Comparison of ENCODE assay signal across 13 mouse cellular contexts in the genomic region with DNA sequence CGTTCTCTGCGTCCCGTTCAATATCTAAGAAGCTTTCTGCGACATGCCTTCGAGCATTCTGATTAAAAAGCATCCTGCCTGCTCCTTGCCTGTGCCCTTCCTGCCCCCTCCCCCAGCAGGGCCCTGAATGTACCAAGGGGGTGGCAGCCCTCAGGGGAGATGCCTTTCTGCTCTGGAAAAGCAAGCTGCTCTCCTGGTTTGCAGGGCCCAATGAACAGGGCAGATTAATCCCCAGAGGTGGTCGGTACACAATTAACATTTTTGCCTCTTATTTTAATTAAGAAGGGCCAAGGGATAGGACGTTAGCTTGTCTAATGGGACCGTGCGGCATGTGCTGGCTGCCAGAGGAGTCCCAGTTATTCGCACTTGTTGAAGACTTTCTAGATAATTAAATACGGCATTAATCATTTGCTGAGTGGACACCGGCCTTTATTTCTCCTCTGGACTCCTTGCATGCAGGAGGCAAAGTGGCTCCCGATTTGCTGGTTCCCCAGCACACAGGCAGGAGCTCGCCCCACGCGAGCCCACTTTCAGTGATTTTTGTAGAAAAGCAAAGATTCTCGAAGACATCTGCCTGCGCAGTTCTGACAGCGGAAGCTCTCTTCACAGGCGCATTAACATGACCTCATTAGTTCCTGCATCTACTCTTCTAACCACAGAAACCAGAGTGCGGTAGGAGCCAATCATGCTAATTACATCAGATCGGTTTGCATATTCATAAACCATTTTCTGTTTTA.
DNase-seq lines count a peak whose midpoint lies in the region; ATAC-seq and TF ChIP-seq lines count a peak whose summit lies in the region.
"Had no signal": no experiment of that assay in that cellular context is flagged by ENCODE, and none has a peak within 500 bp of the region (broad histone marks: within the 10 kb centered on the region; RNA-seq: fewer than 3 reads in every experiment).

No protein-coding gene starts in this region.

- DNase-seq in layer of hippocampus, adult 2 months (ENCODE audit: low spot score in 2 of 2): no peak
- DNase-seq in layer of hippocampus, postnatal 25 days (ENCODE audit: extremely low spot score in 1 of 2, low spot score in 1 of 2): no peak
- peak; percentile 70 for DNase-seq in forebrain, embryonic 11.5 days (ENCODE audit: low spot score)
- no peak for DNase-seq in c-Kit-positive CD71-positive TER-119-positive erythroid progenitor cells, embryonic 14.5 days (ENCODE audit: low spot score)
- DNase-seq in urinary bladder, adult 18-20 months (ENCODE audit: low spot score in 2 of 2): no peak
- DNase-seq in frontal cortex, adult 2 months (ENCODE audit: extremely low spot score in 1 of 2, low spot score in 1 of 2): no peak
- DNase-seq: cerebellum, adult 18-20 months; gastrocnemius, postnatal 25 days; lung, postnatal 36 days; spleen, adult 18-20 months had no signal

- H3K4me1 ChIP-seq in forebrain, embryonic 11.5 days (replicated peaks; ENCODE audit: control insufficient read depth, insufficient read depth, low read length): peaks cover 20% of the 10 kb centered on the region
- peaks cover 12% of the 10 kb centered on the region for H3K4me1 ChIP-seq in hindbrain, embryonic 16.5 days (ENCODE audit: control insufficient read depth, insufficient read depth, low read depth, low read length)
- peaks cover 20% of the 10 kb centered on the region for H3K4me1 ChIP-seq in neural tube, embryonic 15.5 days

- peaks cover 2% of the 10 kb centered on the region; the same call in 1 of the 2 replicates for H3K27me3 ChIP-seq in forebrain, embryonic 11.5 days (ENCODE audit: control insufficient read depth, insufficient read depth, low read length)
- no peaks in the 10 kb centered on the region for H3K27me3 ChIP-seq in hindbrain, embryonic 16.5 days (replicated peaks; ENCODE audit: control insufficient read depth, insufficient read depth, low read length)
- H3K27me3 ChIP-seq in neural tube, embryonic 15.5 days (replicated peaks): peaks cover 23% of the 10 kb centered on the region

- peak; percentile 71 for ATAC-seq in forebrain, embryonic 11.5 days (replicated peaks; ENCODE audit: low FRiP score)
- peak; percentile 37; the same call in 1 of the 2 replicates for ATAC-seq in hindbrain, embryonic 16.5 days
- no peak for ATAC-seq in neural tube, embryonic 15.5 days (ENCODE audit: low FRiP score)

- peak overlapping the region; percentile 36 for H3K4me2 ChIP-seq in forebrain, embryonic 11.5 days (ENCODE audit: low read depth, low read length, severe bottlenecking)
- peak overlapping the region; percentile 42 for H3K4me2 ChIP-seq in hindbrain, embryonic 16.5 days (ENCODE audit: low read length)
- peak overlapping the region; percentile 35 for H3K4me2 ChIP-seq in neural tube, embryonic 15.5 days
- H3K4me2 ChIP-seq: liver, embryonic 11.5 days had no signal

- WGBS in forebrain, embryonic 11.5 days: 16% methylated on average over 22 of the region's 22 CpGs
- WGBS in hindbrain, embryonic 16.5 days: 16% methylated on average over 22 of the region's 22 CpGs
- 25% methylated on average over 22 of the region's 22 CpGs for WGBS in neural tube, embryonic 15.5 days

- H3K27ac ChIP-seq in layer of hippocampus, adult 2 months: no peak overlapping the region
- H3K27ac ChIP-seq in forebrain, embryonic 11.5 days (ENCODE audit: low read depth, low read length): peak overlapping the region; percentile 18; the same call in 1 of the 2 replicates
- H3K27ac ChIP-seq in hindbrain, embryonic 16.5 days (ENCODE audit: low read depth, low read length): no peak overlapping the region
- H3K27ac ChIP-seq in neural tube, embryonic 15.5 days (replicated peaks): no peak overlapping the region

- TF ChIP-seq CTCF in layer of hippocampus, adult 2 months (conservative IDR thresholded peaks at IDR 0.05): no peak

- H3K4me3 ChIP-seq in layer of hippocampus, adult 2 months: peak overlapping the region; percentile 2
- H3K4me3 ChIP-seq in forebrain, embryonic 11.5 days (ENCODE audit: low read depth, low read length): no peak overlapping the region
- H3K4me3 ChIP-seq in hindbrain, embryonic 16.5 days (ENCODE audit: low read length): no peak overlapping the region
- no peak overlapping the region for H3K4me3 ChIP-seq in neural tube, embryonic 15.5 days (replicated peaks)

- H3K9ac ChIP-seq in forebrain, embryonic 11.5 days (ENCODE audit: low read length): no peak overlapping the region
- no peak overlapping the region for H3K9ac ChIP-seq in hindbrain, embryonic 16.5 days (ENCODE audit: low read depth, low read length)
- no peak overlapping the region for H3K9ac ChIP-seq in neural tube, embryonic 15.5 days (replicated peaks)

- no peaks in the 10 kb centered on the region for H3K36me3 ChIP-seq in forebrain, embryonic 11.5 days (ENCODE audit: control insufficient read depth, insufficient read depth, low read length)
- H3K36me3 ChIP-seq in hindbrain, embryonic 16.5 days (ENCODE audit: control insufficient read depth, insufficient read depth, low read length): no peaks in the 10 kb centered on the region
- no peaks in the 10 kb centered on the region for H3K36me3 ChIP-seq in neural tube, embryonic 15.5 days

- no peaks in the 10 kb centered on the region for H3K9me3 ChIP-seq in forebrain, embryonic 11.5 days (ENCODE audit: control insufficient read depth, low read length)
- H3K9me3 ChIP-seq in hindbrain, embryonic 16.5 days (ENCODE audit: control insufficient read depth, low read length): no peaks in the 10 kb centered on the region
- no peaks in the 10 kb centered on the region for H3K9me3 ChIP-seq in neural tube, embryonic 15.5 days (replicated peaks)
